Mouse (Mus musculus) thymus, postnatal 36 days (tissue): Measurements from ENCODE around the gene Kcng4.
A peak's percentile ranks its signal among the peaks of the same experiment; 100 is the strongest.

ENCODE experiments used
- DNase-seq, 2 experiments: peaks; one replicate each; pipeline ENCODE4 v3.0.0; 2022; ENCODE audit warnings: mixed read lengths in 2 of 2

Kcng4 gene

DNA sequence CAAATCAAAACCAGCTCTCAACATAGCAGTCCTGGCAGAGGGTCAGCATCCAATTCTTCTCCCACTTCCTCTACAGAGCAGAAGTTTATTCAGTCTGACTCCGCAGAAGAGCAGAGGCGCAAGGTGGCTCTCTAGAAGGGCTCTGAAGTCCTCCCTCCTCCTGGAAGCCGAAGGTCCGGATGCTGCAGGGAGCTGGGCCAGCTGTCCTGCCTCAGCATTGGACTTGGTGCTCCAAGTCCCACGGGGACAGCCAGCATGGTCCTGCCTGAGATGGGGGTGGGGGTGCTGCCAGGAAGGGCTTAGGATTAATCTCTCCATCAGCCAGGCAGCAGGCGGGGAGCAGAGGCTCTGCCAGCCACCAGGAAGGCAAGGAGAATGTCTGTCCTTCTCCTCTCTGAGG is at the start of gene Kcng4:
Kcng4 (minus strand) TSS at position 303 of the 400 bp plus-strand sequence.
- DNase-seq: no peak

GRCm38 (mm10) chr8:119679184-119679583 is 43.7 kb upstream of the Kcng4 start:
- DNase-seq: no peak

GRCm38 (mm10) chr8:119678138-119678843 is 42.8 kb upstream of the Kcng4 start:
- DNase-seq: no peak

GRCm38 (mm10) chr8:119676389-119676788 is 40.9 kb upstream of the Kcng4 start:
- DNase-seq: peak; percentile 79 to 81

- DNase-seq: no peak
Measured at GRCm38 (mm10) chr8:119675457-119675856, 40.0 kb upstream of the Kcng4 start.

GRCm38 (mm10) chr8:119673976-119674555 is 38.6 kb upstream of the Kcng4 start:
- no peak for DNase-seq

- no peak for DNase-seq
Measured at GRCm38 (mm10) chr8:119670419-119671091, 35.1 kb upstream of the Kcng4 start.

- DNase-seq: peak; percentile 9 to 12
Measured at GRCm38 (mm10) chr8:119669284-119669683, 33.8 kb upstream of the Kcng4 start.

DNA sequence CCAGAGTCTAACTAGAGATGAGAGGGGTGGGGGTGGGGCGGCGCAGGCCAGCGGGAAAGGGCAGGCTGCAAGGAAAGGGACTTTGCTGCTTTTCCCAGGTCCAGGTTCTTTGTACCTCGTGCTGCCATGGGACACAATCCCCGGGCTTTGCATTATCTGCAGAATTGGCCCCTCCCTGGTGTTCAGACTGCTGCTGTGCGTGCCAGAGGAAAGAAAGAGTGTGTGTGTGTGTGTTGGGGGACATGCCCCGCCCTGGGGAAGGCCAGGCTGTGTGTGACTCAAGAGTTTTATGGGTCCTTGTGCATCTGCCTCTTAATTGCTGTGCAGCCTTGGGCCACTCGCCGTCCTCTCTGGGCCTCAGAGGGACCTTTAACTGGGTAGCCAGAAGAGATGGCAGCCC is 33.0 kb upstream of the Kcng4 start:
- DNase-seq: no peak

- DNase-seq: no peak
Measured at GRCm38 (mm10) chr8:119666219-119666951, 30.9 kb upstream of the Kcng4 start, which contains the start of gene Wfdc1. Gene Wfdc1, plus strand, starts transcription at chr8:119666365.

- DNase-seq: no peak
Measured at GRCm38 (mm10) chr8:119665270-119665669, 29.8 kb upstream of the Kcng4 start.

GRCm38 (mm10) chr8:119663440-119663839 is 28.0 kb upstream of the Kcng4 start:
- DNase-seq: no peak

DNA sequence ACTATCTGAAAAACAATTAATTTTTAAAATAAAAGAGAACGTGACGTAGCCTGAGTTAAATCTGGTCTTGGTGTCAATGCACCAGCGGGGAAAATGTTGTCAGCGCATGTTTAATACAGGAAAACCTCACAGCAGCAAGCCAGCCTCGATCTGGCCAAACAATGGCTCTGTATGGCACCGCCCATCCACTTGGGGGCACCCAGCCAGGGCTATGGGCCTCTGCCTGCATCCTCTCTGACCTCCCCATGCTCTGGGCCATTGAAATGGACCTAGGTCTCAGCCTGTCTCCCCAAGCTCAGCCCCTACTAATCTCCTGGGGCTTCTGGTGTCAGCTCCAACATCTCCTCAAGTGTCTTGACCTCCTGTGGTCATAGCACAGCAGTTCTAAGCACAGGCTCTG is 26.4 kb upstream of the Kcng4 start:
- no peak for DNase-seq

DNA sequence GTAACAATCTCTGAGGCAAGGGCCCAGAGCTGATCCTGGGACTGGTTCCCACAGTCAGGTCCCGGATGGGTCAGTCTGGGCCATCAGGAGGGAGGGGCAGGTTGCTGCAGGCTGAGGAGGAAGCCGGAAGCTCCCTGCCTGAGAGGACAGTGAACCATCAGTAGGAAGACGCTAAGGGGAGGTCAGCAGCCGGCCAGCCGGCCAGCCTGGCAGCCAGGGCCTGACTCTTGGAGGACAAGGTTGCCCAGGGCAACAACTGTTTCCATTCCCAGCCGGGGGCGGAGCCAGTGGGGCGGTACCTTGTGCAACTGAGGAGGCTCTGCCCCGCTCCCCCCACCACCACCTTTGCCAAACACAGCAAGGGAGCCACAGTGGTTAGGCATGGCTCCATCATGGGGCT is 25.6 kb upstream of the Kcng4 start:
- no peak for DNase-seq

- DNase-seq: peak in 1 of 2 experiments; percentile 9
Measured at GRCm38 (mm10) chr8:119656709-119657464, 21.4 kb upstream of the Kcng4 start.

- DNase-seq: no peak
Measured at GRCm38 (mm10) chr8:119651324-119651723, 15.8 kb upstream of the Kcng4 start.

DNA sequence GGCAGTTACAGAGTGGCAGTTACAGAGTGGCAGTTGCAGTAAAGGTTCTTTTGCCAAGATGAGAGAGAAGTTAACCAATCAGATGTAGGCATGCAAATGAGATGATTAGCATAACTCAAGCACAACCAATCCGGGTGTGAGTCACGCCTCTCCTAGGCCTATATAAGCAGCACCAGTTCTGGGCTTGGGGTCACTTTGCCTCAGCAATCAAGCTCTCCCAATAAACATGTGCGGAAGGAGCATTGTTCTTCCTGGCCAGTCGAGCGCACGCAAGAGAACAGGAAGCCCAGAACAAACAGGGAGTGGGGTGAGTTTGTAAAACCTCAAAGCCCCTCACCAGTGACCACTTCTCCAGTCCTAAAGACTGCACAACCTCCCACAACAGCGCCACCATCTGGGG is 11.4 kb upstream of the Kcng4 start:
- no peak for DNase-seq

- no peak for DNase-seq
Measured at GRCm38 (mm10) chr8:119646197-119646596, 10.7 kb upstream of the Kcng4 start.

GRCm38 (mm10) chr8:119644981-119645597 is 9.6 kb upstream of the Kcng4 start:
- DNase-seq: no peak

DNA sequence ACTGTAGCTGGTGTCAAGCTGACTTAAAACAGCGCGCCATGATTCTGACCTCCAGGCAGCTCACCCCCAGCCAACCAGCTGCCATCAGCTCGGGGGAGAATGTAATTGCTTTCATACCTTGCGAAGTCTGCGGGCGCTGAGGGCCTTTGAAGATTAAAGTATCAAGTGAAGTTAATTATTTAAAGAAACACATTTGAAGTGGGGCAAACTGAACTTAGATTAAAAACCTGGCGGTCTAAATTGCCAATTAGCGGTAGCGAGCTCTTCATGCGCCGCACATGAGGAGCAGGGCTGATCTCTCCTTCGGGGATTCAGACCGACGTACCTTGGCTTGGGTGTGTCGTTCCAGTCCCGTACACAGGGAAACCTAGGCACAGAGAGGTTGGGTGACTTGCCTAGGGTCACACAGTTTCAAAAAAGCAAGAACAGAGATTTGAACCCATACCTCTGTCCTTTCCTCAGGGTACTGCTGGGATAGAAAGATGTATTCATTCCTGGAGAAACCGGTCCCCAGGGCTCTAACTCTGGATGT is 9.0 kb upstream of the Kcng4 start:
- DNase-seq: no peak

- no peak for DNase-seq
Measured at GRCm38 (mm10) chr8:119642960-119643359, 7.5 kb upstream of the Kcng4 start.

DNA sequence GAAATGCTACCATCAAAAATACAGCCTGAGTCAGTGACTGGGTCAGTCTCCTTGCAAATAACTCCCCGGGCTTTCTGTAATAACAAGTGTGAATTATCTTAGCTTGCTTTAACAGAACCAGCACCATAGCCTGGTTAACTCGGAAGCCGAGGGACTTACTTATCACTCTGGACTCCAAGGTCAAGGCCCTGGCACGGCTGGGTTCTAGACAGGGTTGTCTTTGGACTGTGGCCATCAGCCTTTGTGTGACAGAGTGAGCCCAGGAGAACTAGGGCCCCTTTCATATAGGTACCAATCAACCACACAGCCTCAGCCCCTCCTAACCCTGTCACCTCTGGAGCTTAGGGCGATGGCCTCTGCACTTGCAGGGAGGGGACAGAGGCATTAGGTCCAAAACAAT is 5.6 kb upstream of the Kcng4 start:
- no peak for DNase-seq
